Mouse (Mus musculus) retina, adult 2 months (tissue): ENCODE results near the gene Olfr220.

Experiments
- DNase-seq: peaks from one replicate; pipeline ENCODE4 v3.0.0-alpha.2; 2012; ENCODE audit warnings: low read depth, low spot score

Gene Olfr220

DNA sequence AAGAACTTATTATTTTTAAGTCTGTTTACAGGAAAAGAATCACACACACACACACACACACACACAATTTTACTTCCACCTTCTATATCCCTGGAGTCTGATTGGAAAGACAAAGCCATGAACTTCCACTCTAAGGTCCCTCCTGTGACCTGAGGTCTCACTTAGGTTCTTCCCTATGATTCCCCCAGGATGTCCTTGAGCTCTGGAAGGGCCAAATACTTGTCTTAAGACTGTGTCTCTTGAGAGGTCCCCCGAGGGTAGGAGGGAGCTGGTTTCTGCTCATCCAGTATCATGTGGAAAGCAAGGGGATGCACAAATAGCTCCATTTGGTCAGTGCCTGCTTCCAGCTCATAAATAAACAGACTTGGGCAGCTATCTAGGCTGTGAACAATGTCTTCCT, at the start of gene Olfr220:
Gene Olfr220 (plus strand): TSS at position 301 of the 400 bp plus-strand sequence.
- DNase-seq = no peak

DNA sequence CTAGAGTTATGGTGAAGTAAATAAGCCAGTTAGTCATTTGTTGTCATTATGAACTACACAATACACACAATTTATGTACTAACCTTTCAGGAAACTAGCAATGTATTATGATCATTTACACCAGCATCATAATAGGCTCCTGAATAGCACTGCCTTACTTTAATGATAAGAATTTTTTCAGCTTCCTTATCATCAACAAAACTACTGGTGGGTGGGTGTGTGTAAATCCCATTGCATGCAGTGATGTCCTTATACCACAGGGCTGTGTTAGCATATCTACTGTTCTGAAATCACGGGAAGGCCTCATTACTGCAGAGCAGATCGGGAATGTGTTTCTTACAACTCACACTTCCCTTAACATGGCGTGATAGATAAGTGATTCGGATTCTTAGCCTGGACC, 18.9 kb upstream of the Olfr220 start:
- DNase-seq = no peak

DNA sequence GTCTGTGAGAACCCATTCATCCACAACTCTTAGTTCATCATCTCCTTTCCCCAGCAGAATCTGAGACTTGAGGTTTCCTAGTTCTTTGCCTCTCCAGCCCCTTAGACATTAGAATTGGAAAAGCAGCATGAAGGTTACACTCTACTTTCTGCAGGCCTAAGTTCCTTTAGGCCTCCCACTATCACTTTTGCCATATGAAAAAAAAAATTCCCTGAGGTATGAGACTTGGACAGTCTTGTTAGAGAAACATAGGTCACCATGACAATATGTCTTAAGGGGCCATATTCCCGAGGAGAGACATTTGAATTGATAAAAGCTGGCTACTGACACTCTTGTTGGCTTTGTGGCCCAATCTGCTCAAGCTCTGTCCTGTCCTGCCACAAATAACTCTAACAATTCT, 18.1 kb upstream of the Olfr220 start, which contains the start of gene Olfr414:
Gene Olfr414 (plus strand): TSS at position 301 of the 400 bp plus-strand sequence.
- no peak for DNase-seq

DNA sequence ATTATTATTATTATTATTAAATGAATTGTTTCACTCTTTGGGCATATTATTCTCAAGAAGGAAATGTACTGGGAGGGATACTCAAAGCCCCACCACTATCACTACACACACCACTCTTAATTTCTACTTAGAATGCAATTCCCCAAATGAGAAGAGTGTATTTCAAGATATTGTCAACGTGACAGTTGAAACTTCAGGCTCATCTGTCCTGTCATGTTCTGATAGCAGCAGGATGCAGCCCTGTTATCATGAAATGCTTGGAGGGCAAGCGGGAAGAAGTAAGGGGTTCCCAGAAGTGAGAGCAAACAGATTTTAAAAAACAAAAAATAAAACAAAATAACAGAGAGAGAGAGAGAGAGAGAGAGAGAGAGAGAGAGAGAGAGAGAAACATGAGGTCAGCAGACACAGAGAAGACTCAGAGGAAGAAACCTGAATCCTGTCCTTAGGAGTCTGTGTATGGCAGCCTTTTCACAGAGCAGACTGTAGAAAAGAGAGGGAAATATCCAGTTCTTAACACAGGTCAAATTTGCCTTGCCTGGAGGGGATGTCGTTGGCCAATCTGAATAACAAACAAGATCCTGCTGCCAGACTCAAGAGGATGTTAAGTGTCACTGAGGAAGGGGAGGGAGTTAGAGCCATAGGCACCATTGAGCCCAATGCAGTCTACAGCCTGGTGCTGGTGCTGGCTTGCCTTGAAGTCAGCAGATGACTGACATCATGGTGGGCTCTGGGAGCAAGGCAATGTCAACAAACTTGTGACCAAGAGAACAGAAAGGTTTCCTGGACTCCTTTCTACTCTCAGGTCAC, 15.5 kb upstream of the Olfr220 start:
- no peak for DNase-seq

DNA sequence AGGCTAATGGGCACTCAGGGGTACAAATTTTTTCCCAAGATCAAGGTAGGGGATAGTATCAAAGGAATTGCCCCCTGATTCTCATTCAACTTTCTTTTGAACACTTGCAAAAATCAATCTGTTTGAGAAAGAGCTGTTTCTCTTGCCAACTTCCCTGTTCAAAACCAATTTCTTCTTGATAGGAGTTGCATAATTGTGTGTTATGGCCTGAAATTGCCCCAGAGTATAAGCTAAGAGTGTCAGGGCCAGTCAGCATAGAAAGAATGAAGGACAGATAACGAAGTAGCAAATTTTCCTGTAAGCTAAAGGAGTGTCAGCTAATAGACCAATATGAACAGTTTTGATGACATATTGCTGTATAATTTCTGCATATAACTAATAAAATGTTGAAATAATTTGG, 14.5 kb upstream of the Olfr220 start:
- no peak for DNase-seq

DNA sequence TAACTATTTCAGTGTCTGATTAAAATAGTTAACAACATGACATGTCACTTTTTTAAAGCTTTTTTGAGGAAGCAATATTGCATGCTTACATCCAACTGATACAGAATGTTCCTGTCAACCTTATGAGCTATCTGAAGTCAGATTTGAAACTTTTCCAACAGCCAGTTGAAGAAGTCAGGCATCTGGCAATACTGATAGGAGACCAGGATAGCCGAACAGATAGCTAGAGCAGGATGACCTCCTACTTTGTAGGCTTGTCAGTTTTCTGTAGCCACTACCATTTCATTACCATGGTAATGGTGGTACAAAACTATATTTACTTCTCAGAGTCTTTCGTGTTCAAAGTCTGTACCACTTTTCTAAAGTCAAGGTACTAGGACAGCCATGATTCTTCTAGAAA, 13.5 kb upstream of the Olfr220 start:
- no peak for DNase-seq

DNA sequence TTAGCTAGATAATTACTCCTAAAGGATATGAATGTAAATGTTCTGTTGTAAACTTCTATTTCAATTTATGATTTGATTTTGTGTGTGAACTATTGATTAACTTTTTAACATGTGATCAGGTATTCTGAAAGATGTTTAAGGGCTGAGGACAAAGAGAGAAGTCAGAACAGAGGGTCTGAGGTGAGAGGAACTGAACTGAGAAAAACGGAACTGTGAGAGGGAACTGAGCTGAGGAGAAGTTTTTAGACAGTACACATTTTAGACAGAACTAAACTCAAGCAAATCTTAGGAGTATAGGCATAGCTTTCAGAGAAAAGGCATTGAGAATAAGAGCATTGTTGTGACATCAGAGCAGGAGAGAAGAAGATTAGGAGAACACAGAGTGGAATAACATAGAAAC, 7.8 kb upstream of the Olfr220 start:
- no peak for DNase-seq

DNA sequence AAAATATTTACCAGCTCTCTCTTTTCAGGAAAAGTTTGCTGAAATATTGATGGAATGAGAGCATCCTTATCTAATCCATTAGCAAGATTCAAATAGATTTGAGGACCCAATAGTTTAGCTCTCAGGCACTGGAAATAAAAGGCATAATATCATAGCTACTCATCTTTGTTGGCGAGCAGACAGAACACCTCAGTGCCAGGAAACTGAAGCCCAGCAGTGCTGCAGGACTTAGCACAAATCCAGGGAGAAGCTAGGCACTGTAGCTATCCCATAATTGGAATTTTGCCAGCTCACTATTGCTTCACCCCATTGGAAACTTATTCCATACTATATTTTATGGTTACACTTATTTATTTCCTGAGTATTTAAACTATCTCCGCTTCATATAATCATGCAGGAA, 13.2 kb downstream of the Olfr220 start:
- DNase-seq = no peak

DNA sequence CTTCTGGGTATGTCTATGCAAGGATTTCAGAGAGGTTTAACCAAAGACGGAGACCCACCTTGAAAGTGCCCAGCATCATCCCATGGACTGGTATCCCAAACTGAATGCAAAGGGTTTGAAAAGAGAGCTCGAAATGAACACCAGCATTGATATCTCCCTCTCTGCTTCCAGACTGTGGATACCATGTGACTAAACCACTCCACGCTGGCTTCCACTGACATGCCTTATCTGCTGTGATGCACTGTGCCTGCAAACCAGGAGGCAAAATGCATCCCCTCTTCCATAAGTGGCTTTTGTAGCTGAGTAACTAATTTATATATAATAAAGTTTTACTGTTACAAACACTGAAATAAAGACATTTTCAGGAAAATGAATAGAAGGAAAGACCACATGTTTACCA, 23.5 kb downstream of the Olfr220 start:
- DNase-seq = no peak

DNA sequence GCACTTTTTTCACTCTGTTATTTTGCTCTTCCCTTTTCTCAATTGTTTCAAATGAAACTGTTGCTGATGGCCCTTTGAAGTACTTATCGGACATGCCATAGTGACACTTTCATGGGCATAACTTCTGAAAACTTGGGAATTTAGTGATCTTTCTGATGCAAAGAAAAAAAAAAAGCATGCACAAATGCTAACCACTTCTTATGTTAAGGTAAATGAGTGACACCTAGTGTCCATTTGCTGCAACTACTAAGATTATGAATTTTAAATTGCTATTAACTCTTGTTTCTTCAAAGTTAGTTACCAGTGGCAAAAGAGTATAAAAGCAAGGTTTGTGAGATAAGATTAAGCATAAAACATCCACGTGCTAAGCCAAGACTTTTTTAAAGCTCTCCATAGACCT, 24.4 kb downstream of the Olfr220 start:
- no peak for DNase-seq

DNA sequence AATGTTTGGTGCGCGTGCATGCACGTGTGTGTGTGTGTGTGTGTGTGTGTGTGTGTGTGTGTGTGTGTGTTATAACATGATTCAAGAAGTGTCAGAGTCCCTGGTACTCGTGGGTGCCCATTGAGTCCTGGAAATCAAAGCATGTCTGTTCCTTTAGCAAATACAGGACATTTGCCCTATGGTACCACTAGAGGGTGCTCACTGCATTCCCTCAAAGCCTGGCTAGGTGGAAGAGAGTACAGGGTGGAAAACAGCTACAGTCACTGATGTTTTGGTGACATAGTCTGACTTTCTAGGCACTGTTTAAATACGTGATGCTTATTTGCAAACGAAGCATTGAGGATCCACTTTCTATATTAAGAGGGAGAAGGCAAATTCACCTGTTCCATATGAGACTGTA, 27.9 kb downstream of the Olfr220 start:
- peak; percentile 13 for DNase-seq

DNA sequence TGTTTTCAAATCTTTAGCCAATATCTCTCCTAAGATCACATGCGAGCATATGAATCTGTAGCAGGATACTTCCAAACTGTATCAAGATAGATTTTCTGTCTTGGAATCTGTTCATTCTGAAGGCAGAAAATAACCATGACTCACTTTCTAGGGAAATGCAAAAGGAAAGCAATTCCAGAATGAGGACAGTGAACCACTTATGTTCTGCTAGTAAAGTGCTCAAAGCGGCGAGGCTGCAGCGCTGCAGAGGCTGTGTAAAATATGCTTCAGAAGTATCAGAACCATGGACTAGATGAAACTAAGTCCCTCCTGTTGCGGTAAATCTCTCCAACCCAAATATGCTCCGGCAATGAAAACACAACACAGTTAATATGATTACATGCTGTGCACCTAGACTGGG, 40.7 kb downstream of the Olfr220 start:
- no peak for DNase-seq

DNA sequence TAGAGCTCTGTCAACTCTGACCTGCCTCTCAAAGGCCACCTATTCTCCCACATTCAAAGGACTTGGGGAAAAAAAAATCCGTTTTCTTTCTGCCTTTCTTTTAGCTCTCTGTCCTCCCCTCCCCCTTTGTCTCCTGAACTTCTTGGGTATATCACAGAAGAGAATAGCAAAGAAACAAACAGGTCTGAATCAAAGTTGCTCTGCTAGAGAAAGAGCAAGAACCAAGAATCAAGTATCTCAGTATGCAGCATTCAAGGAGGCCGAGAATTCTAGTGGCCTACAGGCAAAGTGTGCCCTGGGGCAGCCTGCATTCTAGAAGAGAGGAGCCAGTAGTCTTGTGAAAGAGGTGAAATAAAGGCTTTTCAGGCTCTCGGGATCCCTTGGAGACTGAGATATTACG, 58.2 kb downstream of the Olfr220 start:
- no peak for DNase-seq
